In the genomic region with DNA sequence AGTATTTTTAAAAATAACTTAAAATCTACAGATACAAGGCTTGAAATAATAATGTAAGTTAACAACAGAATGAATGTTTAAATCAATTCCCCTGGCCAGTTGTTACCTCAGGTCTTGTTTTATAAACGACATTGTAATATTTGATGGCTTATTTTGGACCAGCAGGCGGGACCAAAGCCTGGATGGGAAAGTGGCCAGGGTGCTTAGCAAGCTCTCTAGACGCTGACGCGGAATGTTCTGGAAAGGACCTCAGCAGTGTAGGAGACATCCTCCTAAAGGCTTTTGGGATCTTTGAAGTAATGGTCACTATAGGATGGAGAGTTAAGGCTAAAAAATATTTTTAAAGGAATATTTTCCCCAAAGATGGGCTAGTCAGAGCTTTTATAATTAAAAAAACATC, we compare ENCODE assay signal across 15 mouse cellular contexts.
"Had no signal": no experiment of that assay in that cellular context is flagged by ENCODE, and none has a peak within 500 bp of the region (broad histone marks: within the 10 kb centered on the region; RNA-seq: fewer than 3 reads in every experiment).

No protein-coding gene starts in this region.

- DNase-seq: gastrocnemius, postnatal 25 days; heart, postnatal 14 days; heart, postnatal 36 days; kidney, adult 18-20 months; kidney, adult 8-10 months; kidney, postnatal 10 days; kidney, postnatal 25 days; kidney, postnatal 4 days; liver; liver, embryonic 13.5 days; liver, postnatal 0 days had no signal

- ATAC-seq: hindbrain, embryonic 16.5 days; inflammation-experienced regulatory T-cells, adult 6 months; intestine, embryonic 15.5 days; intestine, postnatal 0 days; liver, postnatal 0 days had no signal
